Mouse (Mus musculus) thymus, adult 2 months (tissue): Measurements from ENCODE around the gene Ltbp1. TPM values are rescaled to one million over a fixed set of nuclear protein-coding genes. Genes with fewer than 3 reads are reported as not detected.

Source experiments
- DNase-seq: peaks from one replicate; pipeline ENCODE4 v3.0.0; 2021
- H3K27ac ChIP-seq: fragments of 200-500 bp; 2 replicates; pipeline ENCODE4 v1.5.1; 2012; ENCODE audit warnings: low read length, control low read depth; ENCODE audit not compliant: control insufficient read depth, insufficient read depth
- H3K27me3 ChIP-seq: fragments of 200-500 bp; 2 replicates; pipeline ENCODE4 v1.6.1; 2012; ENCODE audit warnings: mild to moderate bottlenecking, low read length, moderate library complexity, mixed read lengths; ENCODE audit not compliant: control insufficient read depth, insufficient read depth
- H3K36me3 ChIP-seq: fragments of 200-500 bp; 2 replicates; pipeline ENCODE4 v1.6.1; 2012; ENCODE audit warnings: mild to moderate bottlenecking, low read length, moderate library complexity; ENCODE audit not compliant: control insufficient read depth, insufficient read depth
- H3K4me1 ChIP-seq: fragments of 200-500 bp; replicated peaks from 2 replicates; pipeline ENCODE4 v1.6.1; 2012; ENCODE audit warnings: low read length; ENCODE audit not compliant: control insufficient read depth, insufficient read depth
- H3K4me3 ChIP-seq: fragments of 200-500 bp; 2 replicates; pipeline ENCODE4 v1.5.1; 2012; ENCODE audit warnings: mild to moderate bottlenecking, low read length, control low read depth, moderate library complexity; ENCODE audit not compliant: control insufficient read depth, insufficient read depth
- CTCF ChIP-seq: fragments of 200-500 bp; IDR thresholded peaks from 2 replicates; pipeline ENCODE4 v1.5.1; 2012; ENCODE audit warnings: mild to moderate bottlenecking, control low read depth, low read length, moderate library complexity, borderline replicate concordance; ENCODE audit not compliant: control insufficient read depth, poor library complexity, insufficient read depth; ENCODE audit errors: extremely low read depth
- POLR2A ChIP-seq: fragments of 200-500 bp; IDR thresholded peaks from 2 replicates; pipeline ENCODE4 v1.6.1; 2012; ENCODE audit warnings: mild to moderate bottlenecking, low read length, control low read depth, moderate library complexity; ENCODE audit not compliant: control insufficient read depth, poor library complexity, insufficient read depth; ENCODE audit errors: extremely low read depth
- WGBS: fragments of 180-500 bp; shearing (Covaris S2); methylation state at CpG from one replicate; pipeline ENCODE4 v1.1.7; 2018; 5-methylcytosine and 5-hydroxymethylcytosine counted together
- polyA plus RNA-seq: library from polyadenylated mRNA; depleted of rRNA; stranded (reverse); fragments of >200 nt; gene quantifications from 2 replicates; pipeline ENCODE4 v1.2.3, GENCODE M21; 2012

Ltbp1 gene
- polyA plus RNA-seq, 1 experiment = 4.0 TPM

GRCm38 (mm10) chr17:75097367-75097766 lies 92.0 kb downstream of the Ltbp1 start:
- Histone ChIP-seq H3K4me1 (no peaks in the 10 kb centered on the region), H3K4me3 (no peak overlapping the region), H3K36me3 (no peaks in the 10 kb centered on the region), H3K27ac (no peak overlapping the region), H3K27me3 (no peaks in the 10 kb centered on the region)
- 84% methylated on average over 3 of the region's 3 CpGs for WGBS
- TF ChIP-seq POLR2A = no peak
- TF ChIP-seq CTCF = no peak
- no peak for DNase-seq

- 95% methylated on average over 4 of the region's 4 CpGs for WGBS
- Histone ChIP-seq H3K4me3 (no peak overlapping the region), H3K27me3 (no peaks in the 10 kb centered on the region), H3K36me3 (no peaks in the 10 kb centered on the region), H3K27ac (no peak overlapping the region), H3K4me1 (no peaks in the 10 kb centered on the region)
- no peak for DNase-seq
- no peak for TF ChIP-seq POLR2A
- TF ChIP-seq CTCF = no peak
These were observed 95.8 kb downstream of the Ltbp1 start for GRCm38 (mm10) chr17:75101215-75101614.

- no peaks in the 10 kb centered on the region for H3K4me1 ChIP-seq
- no peaks in the 10 kb centered on the region for H3K27me3 ChIP-seq
- H3K36me3 ChIP-seq = no peaks in the 10 kb centered on the region
- H3K27ac ChIP-seq = no peak overlapping the region
- DNase-seq = no peak
- TF ChIP-seq CTCF (no peak), POLR2A (no peak)
- no peak overlapping the region for H3K4me3 ChIP-seq
- 58% methylated on average over 8 of the region's 8 CpGs for WGBS
These were observed 96.6 kb downstream of the Ltbp1 start for GRCm38 (mm10) chr17:75101994-75102393.

- 95% methylated on average over 7 of the region's 7 CpGs for WGBS
- Histone ChIP-seq H3K27ac (no peak overlapping the region), H3K4me1 (no peaks in the 10 kb centered on the region), H3K4me3 (no peak overlapping the region), H3K36me3 (no peaks in the 10 kb centered on the region), H3K27me3 (no peaks in the 10 kb centered on the region)
- no peak for TF ChIP-seq CTCF
- TF ChIP-seq POLR2A = no peak
- no peak for DNase-seq
These were observed 102.0 kb downstream of the Ltbp1 start for GRCm38 (mm10) chr17:75107412-75107811.

- H3K27me3 ChIP-seq = no peaks in the 10 kb centered on the region
- 92% methylated on average over 5 of the region's 5 CpGs for WGBS
- DNase-seq = no peak
- H3K36me3 ChIP-seq = no peaks in the 10 kb centered on the region
- H3K27ac ChIP-seq = no peak overlapping the region
- H3K4me1 ChIP-seq = no peaks in the 10 kb centered on the region
- TF ChIP-seq CTCF (no peak), POLR2A (no peak)
- H3K4me3 ChIP-seq = no peak overlapping the region
These were observed 102.5 kb downstream of the Ltbp1 start for GRCm38 (mm10) chr17:75107879-75108278.

GRCm38 (mm10) chr17:75109081-75109716 lies 103.8 kb downstream of the Ltbp1 start:
- Histone ChIP-seq H3K4me1 (no peaks in the 10 kb centered on the region), H3K4me3 (no peak overlapping the region), H3K27me3 (no peaks in the 10 kb centered on the region), H3K36me3 (no peaks in the 10 kb centered on the region), H3K27ac (no peak overlapping the region)
- no peak for DNase-seq
- WGBS = 90% methylated on average over 5 of the region's 5 CpGs
- TF ChIP-seq CTCF (no peak), POLR2A (no peak)
